Comparison of ENCODE assay signal across 8 mouse cellular contexts in genomic region chr13:58589517-58589858, GRCm38 (mm10). TPM values are rescaled to one million over a fixed set of nuclear protein-coding genes. Genes with fewer than 3 reads are reported as not detected.
A peak's percentile ranks its signal among the peaks of the same experiment; 100 is the strongest.
DNase-seq lines count a peak whose midpoint lies in the region; ATAC-seq and TF ChIP-seq lines count a peak whose summit lies in the region.

No protein-coding gene starts in this region.

- TF ChIP-seq CTCF in forebrain, postnatal 0 days (IDR thresholded peaks at IDR 0.05; ENCODE audit: low read depth) = peak; percentile 90

- H3K4me2 ChIP-seq in forebrain, postnatal 0 days (ENCODE audit: low read depth) = peak overlapping the region; percentile 18; the same call in 1 of the 2 replicates
- peak overlapping the region; percentile 52 for H3K4me2 ChIP-seq in lung, embryonic 15.5 days

- WGBS in forebrain, postnatal 0 days = under 1% methylated on average over 9 of the region's 9 CpGs
- 2% methylated on average over 9 of the region's 9 CpGs for WGBS in lung, embryonic 15.5 days

- no peaks in the 10 kb centered on the region for H3K4me1 ChIP-seq in forebrain, postnatal 0 days (ENCODE audit: insufficient read depth)
- H3K4me1 ChIP-seq in lung, embryonic 15.5 days = peaks cover 13% of the 10 kb centered on the region; the same call in 1 of the 2 replicates

- H3K9ac ChIP-seq in forebrain, postnatal 0 days = no peak overlapping the region
- peak overlapping the region; percentile 36 for H3K9ac ChIP-seq in lung, embryonic 15.5 days

- H3K27me3 ChIP-seq in forebrain, postnatal 0 days (ENCODE audit: insufficient read depth, low read length) = 0 out of 2 replicates have a peak, but pooled peaks cover 4% of the 10 kb centered on the region
- H3K27me3 ChIP-seq in lung, embryonic 15.5 days = no peaks in the 10 kb centered on the region

- DNase-seq in ES-CJ7 (ENCODE audit: low read depth, low spot score) = peak; percentile 87
- peak; percentile 94 for DNase-seq in forebrain, postnatal 0 days
- DNase-seq in heart, postnatal 4 days = peak; percentile 86
- DNase-seq in layer of hippocampus, adult 9-10 months (ENCODE audit: low spot score) = peak; percentile 78
- DNase-seq in retina, adult 2 months (ENCODE audit: low read depth, low spot score) = peak; percentile 18
- peak; percentile 71 for DNase-seq in thymus, postnatal 25 days

- ATAC-seq in cerebellum, adult (ENCODE audit: insufficient number of reproducible peaks, low FRiP score, low TSS enrichment) = 0 out of 2 replicates have a peak, but pooled peaks have one; percentile 56
- peak; percentile 88 for ATAC-seq in forebrain, postnatal 0 days
- peak; percentile 49; the same call in 1 of the 2 replicates for ATAC-seq in lung, embryonic 15.5 days (ENCODE audit: borderline replicate concordance, extremely low read depth, low FRiP score, low TSS enrichment)

- no peak overlapping the region for H3K4me3 ChIP-seq in forebrain, postnatal 0 days (ENCODE audit: low read depth, low read length)
- H3K4me3 ChIP-seq in lung, embryonic 15.5 days = peak overlapping the region; percentile 25

- H3K36me3 ChIP-seq in forebrain, postnatal 0 days (ENCODE audit: insufficient read depth) = no peaks in the 10 kb centered on the region
- no peaks in the 10 kb centered on the region for H3K36me3 ChIP-seq in lung, embryonic 15.5 days

- no peak overlapping the region for H3K27ac ChIP-seq in forebrain, postnatal 0 days (ENCODE audit: low read depth, low read length)
- H3K27ac ChIP-seq in lung, embryonic 15.5 days = no peak overlapping the region

- no peaks in the 10 kb centered on the region for H3K9me3 ChIP-seq in forebrain, postnatal 0 days (ENCODE audit: low read length)
- no peaks in the 10 kb centered on the region for H3K9me3 ChIP-seq in lung, embryonic 15.5 days

RNA-seq across cellular contexts. Expression of gene Slc28a3, which starts 21.2 kb away (rescaled TPM):
- total RNA-seq in forebrain, postnatal 0 days (2014; rRNA removed) = 0.05 and 0.08 TPM in 2 replicates
- 0.04 and 0.11 TPM in 2 replicates for polyA plus RNA-seq in forebrain, postnatal 0 days (2015; fragmentation: Nextera tagmentation; extraction: Ambion mirVana)
- not detected for total RNA-seq in heart, postnatal 4 days (2021)
- not detected in 2 replicates for polyA plus RNA-seq in lung, embryonic 15.5 days (2015; fragmentation: Nextera tagmentation; extraction: Ambion mirVana)

Comparison
In these comparisons a context has a peak if more than half of its experiments do, and no peak if none do; other contexts are left out.
1. DNase-seq: peak in every context shown above with its lines; median percentile 94 in forebrain, postnatal 0 days; 87 in ES-CJ7; 86 in heart, postnatal 4 days; 78 in layer of hippocampus, adult 9-10 months; 71 in thymus, postnatal 25 days; 18 in retina, adult 2 months.